Mouse (Mus musculus): ENCODE results near the gene Nosip. TPM values are rescaled to one million over a fixed set of nuclear protein-coding genes. Genes with fewer than 3 reads are reported as not detected.

The Nosip gene
- polyA plus RNA-seq, 1 experiment, result 38.0 TPM

DNA sequence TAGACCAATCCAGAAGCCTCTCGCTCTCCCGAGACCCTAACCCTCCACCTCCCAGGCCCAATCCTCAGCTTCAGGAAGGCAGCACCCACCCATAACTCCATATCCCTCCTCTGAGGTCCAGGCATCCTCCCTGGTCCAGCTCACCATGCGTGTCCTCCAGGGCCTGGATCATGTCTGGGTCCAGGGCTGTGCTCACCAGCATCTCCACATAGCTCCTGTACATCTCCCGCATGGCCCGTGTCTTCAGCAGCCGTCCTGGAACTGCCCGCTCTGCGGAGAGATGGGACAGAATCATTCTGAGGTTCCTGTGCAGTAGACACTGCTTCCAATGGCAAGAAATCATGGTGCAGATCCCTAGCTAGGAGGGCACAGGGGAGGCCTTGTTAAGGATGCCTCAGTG, 31.4 kb upstream of the Nosip start:
- Histone ChIP-seq H3K27ac (ENCODE audit: insufficient read depth, low read length) (no peak overlapping the region), H3K4me1 (ENCODE audit: control insufficient read depth, insufficient read depth, low read length) (peaks cover 5% of the 10 kb centered on the region), H3K4me3 (ENCODE audit: insufficient read depth, low read length) (no peak overlapping the region)
- no peak for TF ChIP-seq CTCF (IDR thresholded peaks at IDR 0.05; ENCODE audit: borderline replicate concordance, insufficient read depth, low read length)

GRCm38 (mm10) chr7:45033722-45034359, 28.4 kb upstream of the Nosip start:
- Histone ChIP-seq H3K4me3 (ENCODE audit: insufficient read depth, low read length) (no peak overlapping the region), H3K4me1 (ENCODE audit: control insufficient read depth, insufficient read depth, low read length) (peaks cover 9% of the 10 kb centered on the region), H3K27ac (ENCODE audit: insufficient read depth, low read length) (no peak overlapping the region)
- TF ChIP-seq CTCF (IDR thresholded peaks at IDR 0.05; ENCODE audit: borderline replicate concordance, insufficient read depth, low read length) (no peak), POLR2A (IDR thresholded peaks at IDR 0.05; ENCODE audit: low read depth, low read length) (no peak)

- peaks cover 9% of the 10 kb centered on the region for H3K4me1 ChIP-seq (ENCODE audit: control insufficient read depth, insufficient read depth, low read length)
- peak overlapping the region; percentile 14; the same call in 1 of the 2 replicates for H3K27ac ChIP-seq (ENCODE audit: insufficient read depth, low read length)
- no peak overlapping the region for H3K4me3 ChIP-seq (ENCODE audit: insufficient read depth, low read length)
- TF ChIP-seq POLR2A (IDR thresholded peaks at IDR 0.05; ENCODE audit: low read depth, low read length) (no peak), CTCF (IDR thresholded peaks at IDR 0.05; ENCODE audit: borderline replicate concordance, insufficient read depth, low read length) (no peak)
Observed at GRCm38 (mm10) chr7:45035631-45036030, 26.6 kb upstream of the Nosip start.

DNA sequence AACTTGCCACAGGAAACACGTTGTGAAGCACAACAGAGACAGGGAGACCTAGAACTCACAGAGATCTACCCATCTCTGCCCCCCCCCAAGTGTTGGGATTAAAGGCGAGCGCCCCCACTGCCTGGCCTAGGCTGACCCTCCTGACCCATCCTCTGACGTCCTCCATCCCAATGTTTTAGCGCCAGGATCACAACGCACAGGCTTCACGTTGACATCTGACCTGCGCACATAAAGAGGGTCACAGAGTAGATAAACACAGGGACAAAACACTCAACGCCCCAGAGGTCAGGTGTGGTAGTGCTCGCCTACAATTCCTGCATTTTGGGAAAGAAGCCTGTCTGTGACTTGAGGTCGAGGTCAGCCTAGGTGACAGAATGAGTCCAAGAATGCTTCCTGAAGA, 25.5 kb upstream of the Nosip start:
- peaks cover 9% of the 10 kb centered on the region for H3K4me1 ChIP-seq (ENCODE audit: control insufficient read depth, insufficient read depth, low read length)
- TF ChIP-seq CTCF (IDR thresholded peaks at IDR 0.05; ENCODE audit: borderline replicate concordance, insufficient read depth, low read length) (no peak), POLR2A (IDR thresholded peaks at IDR 0.05; ENCODE audit: low read depth, low read length) (no peak)
- no peak overlapping the region for H3K27ac ChIP-seq (ENCODE audit: insufficient read depth, low read length)
- H3K4me3 ChIP-seq (ENCODE audit: insufficient read depth, low read length), result no peak overlapping the region

DNA sequence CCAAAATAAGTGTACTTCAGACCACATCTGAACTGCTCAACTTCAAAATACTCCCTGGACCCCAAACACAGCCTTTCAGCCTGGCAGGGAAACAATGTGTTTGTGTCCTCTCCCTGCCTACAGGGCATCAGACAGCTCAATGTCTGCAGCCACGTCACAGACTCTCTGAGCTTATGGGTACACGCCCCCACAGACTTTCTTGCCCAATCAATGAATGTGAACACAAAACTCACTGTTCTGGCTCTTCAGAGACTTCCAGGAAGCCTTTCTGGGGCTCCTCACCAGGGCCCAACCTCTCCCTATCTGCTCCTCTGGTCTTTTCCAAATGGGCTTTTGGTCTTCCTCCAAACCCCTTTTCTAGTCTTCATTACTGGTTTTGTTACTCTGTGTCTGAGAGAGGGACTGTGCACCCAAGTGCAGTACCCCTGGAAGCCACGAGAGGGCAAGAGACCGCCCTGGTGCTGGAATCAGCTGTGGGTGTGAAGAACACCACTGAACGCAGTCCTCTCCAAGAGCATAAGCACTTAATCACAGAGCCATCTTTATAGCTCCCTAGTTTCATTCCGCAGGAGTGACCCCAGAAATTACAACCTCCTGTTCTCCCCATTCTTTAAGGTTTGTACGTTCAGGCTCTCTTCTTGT, 24.4 kb upstream of the Nosip start:
- no peak overlapping the region for H3K27ac ChIP-seq (ENCODE audit: insufficient read depth, low read length)
- peaks cover 9% of the 10 kb centered on the region for H3K4me1 ChIP-seq (ENCODE audit: control insufficient read depth, insufficient read depth, low read length)
- no peak overlapping the region for H3K4me3 ChIP-seq (ENCODE audit: insufficient read depth, low read length)
- TF ChIP-seq CTCF (IDR thresholded peaks at IDR 0.05; ENCODE audit: borderline replicate concordance, insufficient read depth, low read length) (peak; percentile 39; the same call in 1 of the 2 replicates), POLR2A (IDR thresholded peaks at IDR 0.05; ENCODE audit: low read depth, low read length) (no peak)

DNA sequence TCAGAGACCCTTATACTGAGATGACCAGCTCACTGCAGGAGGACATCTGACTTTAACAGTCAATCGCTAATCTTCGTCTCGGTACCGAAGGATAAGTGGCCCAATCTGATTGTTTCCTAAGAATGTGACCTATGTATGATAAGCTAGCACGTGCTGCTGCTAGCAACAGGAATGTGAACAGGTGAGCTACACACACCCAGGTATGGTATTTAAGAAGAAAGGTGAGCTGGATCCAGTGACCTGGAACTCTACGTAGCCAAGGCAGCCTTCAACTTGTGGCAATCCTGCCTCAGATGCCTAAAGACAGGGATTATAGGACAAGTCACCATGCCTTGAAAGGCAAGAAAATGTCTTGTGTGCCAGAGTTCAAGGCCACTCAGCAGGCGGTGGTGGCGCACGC, 23.8 kb upstream of the Nosip start:
- Histone ChIP-seq H3K4me3 (ENCODE audit: insufficient read depth, low read length) (no peak overlapping the region), H3K27ac (ENCODE audit: insufficient read depth, low read length) (no peak overlapping the region), H3K4me1 (ENCODE audit: control insufficient read depth, insufficient read depth, low read length) (peaks cover 9% of the 10 kb centered on the region)
- TF ChIP-seq POLR2A (IDR thresholded peaks at IDR 0.05; ENCODE audit: low read depth, low read length) (no peak), CTCF (IDR thresholded peaks at IDR 0.05; ENCODE audit: borderline replicate concordance, insufficient read depth, low read length) (no peak)

DNA sequence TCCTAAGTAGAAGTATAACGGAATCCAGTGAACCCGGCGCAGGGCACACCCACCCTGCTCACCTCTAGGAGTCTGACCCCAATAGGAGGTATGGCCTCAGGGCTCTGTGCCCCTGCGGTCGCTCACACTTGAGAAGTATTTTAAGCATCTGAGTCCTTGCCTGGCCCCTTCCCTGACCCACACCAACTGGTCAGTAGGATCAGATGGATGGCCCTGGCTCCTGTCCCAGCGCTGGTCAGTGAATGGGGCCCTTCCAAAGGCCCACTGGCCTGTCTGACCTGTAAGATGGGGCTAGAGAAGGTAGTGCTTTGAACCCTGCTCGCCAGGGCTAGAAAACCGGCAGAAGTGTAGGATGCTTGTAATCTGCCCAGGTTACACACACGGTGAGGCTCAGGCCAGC, 21.4 kb upstream of the Nosip start:
- H3K4me1 ChIP-seq (ENCODE audit: control insufficient read depth, insufficient read depth, low read length), result peaks cover 4% of the 10 kb centered on the region
- no peak overlapping the region for H3K27ac ChIP-seq (ENCODE audit: insufficient read depth, low read length)
- H3K4me3 ChIP-seq (ENCODE audit: insufficient read depth, low read length), result no peak overlapping the region
- TF ChIP-seq POLR2A (IDR thresholded peaks at IDR 0.05; ENCODE audit: low read depth, low read length), result no peak
- TF ChIP-seq CTCF (IDR thresholded peaks at IDR 0.05; ENCODE audit: borderline replicate concordance, insufficient read depth, low read length), result no peak

GRCm38 (mm10) chr7:45043307-45043706, 18.9 kb upstream of the Nosip start:
- no peaks in the 10 kb centered on the region for H3K4me1 ChIP-seq (ENCODE audit: control insufficient read depth, insufficient read depth, low read length)
- TF ChIP-seq CTCF (IDR thresholded peaks at IDR 0.05; ENCODE audit: borderline replicate concordance, insufficient read depth, low read length) (no peak), POLR2A (IDR thresholded peaks at IDR 0.05; ENCODE audit: low read depth, low read length) (no peak)
- H3K4me3 ChIP-seq (ENCODE audit: insufficient read depth, low read length), result no peak overlapping the region
- H3K27ac ChIP-seq (ENCODE audit: insufficient read depth, low read length), result no peak overlapping the region

DNA sequence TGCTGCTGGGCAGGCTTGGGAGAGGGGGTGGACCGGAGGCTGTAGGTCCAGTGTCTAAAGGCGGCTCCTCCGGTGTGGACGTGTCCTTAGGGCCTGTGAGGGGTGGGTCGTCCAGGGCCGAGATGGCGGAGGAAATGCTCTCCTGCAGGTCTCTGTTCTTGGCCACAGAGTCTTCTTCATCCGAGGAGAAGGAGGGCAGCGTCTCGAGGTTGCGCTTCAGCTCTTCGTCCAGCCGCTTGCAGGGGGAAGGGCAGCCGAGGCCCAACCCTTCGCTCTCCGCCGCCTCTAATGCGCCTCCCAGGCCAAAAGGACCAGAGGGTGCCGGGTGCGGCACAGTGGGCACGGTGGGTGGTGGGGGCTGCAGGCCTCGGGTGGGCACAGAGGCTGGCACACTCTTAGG, 16.5 kb upstream of the Nosip start:
- TF ChIP-seq CTCF (IDR thresholded peaks at IDR 0.05; ENCODE audit: borderline replicate concordance, insufficient read depth, low read length) (no peak), POLR2A (IDR thresholded peaks at IDR 0.05; ENCODE audit: low read depth, low read length) (no peak)
- Histone ChIP-seq H3K4me3 (ENCODE audit: insufficient read depth, low read length) (no peak overlapping the region), H3K27ac (ENCODE audit: insufficient read depth, low read length) (no peak overlapping the region), H3K4me1 (ENCODE audit: control insufficient read depth, insufficient read depth, low read length) (no peaks in the 10 kb centered on the region)

DNA sequence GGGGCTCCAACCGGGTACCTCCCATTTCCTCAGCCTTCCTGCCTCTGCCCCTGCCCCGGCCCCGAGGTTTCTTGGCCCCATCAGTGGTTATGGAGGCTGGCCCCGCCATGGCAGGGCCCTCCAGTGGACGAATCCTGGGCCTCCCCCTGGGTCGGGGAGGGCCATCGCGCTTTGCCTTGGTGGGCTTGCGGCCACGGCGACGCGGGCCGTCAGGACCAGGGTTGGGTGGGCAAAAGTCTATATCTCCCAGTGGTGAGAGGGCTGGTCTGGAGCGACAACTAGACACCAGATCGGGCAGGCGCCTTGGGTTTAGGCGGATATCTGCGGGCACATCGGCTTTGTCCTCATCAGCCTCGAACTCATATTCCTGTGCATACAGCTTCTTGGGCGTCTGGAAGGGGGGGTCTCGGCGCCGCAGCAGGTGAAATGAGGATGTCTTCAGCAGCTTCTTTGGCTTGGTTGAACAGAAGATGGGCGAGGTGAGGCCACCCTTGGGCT, 15.3 kb upstream of the Nosip start:
- Histone ChIP-seq H3K4me1 (ENCODE audit: control insufficient read depth, insufficient read depth, low read length) (no peaks in the 10 kb centered on the region), H3K4me3 (ENCODE audit: insufficient read depth, low read length) (no peak overlapping the region), H3K27ac (ENCODE audit: insufficient read depth, low read length) (no peak overlapping the region)
- TF ChIP-seq CTCF (IDR thresholded peaks at IDR 0.05; ENCODE audit: borderline replicate concordance, insufficient read depth, low read length), result no peak
- TF ChIP-seq POLR2A (IDR thresholded peaks at IDR 0.05; ENCODE audit: low read depth, low read length), result no peak
